Mouse (Mus musculus) large intestine, adult 2 months (tissue): ENCODE data around the gene Hacd3. TPM values are rescaled to one million over a fixed set of nuclear protein-coding genes. Genes with fewer than 3 reads are reported as not detected.
"Not testable (repeated sequence)": the region's sequence is repeated elsewhere in the genome, so short reads cannot be mapped to it uniquely, and the experiment has no call there.

Experiments
- DNase-seq: peaks from one replicate; pipeline ENCODE4 v3.0.0-alpha.2; 2012; ENCODE audit warnings: low read depth, low spot score
- WGBS: fragments of 180-500 bp; shearing (Covaris S2); methylation state at CpG from one replicate; pipeline ENCODE4 v1.1.7; 2018; 5-methylcytosine and 5-hydroxymethylcytosine counted together
- polyA plus RNA-seq: library from polyadenylated mRNA; depleted of rRNA; stranded (reverse); fragments of >200 nt; gene quantifications from 2 replicates; pipeline ENCODE4 v1.2.3, GENCODE M21; 2012; rRNA removed

The Hacd3 gene
- 28.1 and 32.4 TPM in 2 replicates for polyA plus RNA-seq

- under 1% methylated on average over 81 of the region's 81 CpGs for WGBS
- no peak for DNase-seq
Observed at GRCm38 (mm10) chr9:65020991-65021886, at the start of gene Hacd3. Gene Hacd3 (minus strand): TSS chr9:65021693.

GRCm38 (mm10) chr9:65070587-65070986 lies 49.1 kb upstream of the Hacd3 start:
- no peak for DNase-seq
- WGBS, result 92% methylated on average over 3 of the region's 3 CpGs

DNA sequence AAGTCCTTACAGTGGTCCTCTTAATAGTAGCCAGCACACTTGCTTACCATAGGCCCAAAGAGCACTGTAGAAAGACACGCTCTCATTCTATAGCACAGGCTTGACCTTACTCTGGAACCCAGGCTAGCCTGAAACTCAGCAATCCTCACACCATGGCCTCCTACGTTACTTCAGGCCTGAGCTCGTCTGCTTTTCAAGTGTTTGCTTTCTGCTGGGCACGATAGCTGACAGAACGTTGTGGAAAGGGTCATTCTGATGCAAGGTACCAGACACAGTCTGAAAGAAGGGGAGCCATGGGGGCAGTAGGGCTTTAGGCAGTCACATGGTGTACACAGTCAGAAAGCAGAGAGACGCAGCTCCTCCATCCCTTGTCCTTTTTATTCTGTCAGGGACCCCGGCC lies 42.8 kb upstream of the Hacd3 start:
- DNase-seq, result no peak
- WGBS, result 90% methylated on average over 7 of the region's 7 CpGs

DNA sequence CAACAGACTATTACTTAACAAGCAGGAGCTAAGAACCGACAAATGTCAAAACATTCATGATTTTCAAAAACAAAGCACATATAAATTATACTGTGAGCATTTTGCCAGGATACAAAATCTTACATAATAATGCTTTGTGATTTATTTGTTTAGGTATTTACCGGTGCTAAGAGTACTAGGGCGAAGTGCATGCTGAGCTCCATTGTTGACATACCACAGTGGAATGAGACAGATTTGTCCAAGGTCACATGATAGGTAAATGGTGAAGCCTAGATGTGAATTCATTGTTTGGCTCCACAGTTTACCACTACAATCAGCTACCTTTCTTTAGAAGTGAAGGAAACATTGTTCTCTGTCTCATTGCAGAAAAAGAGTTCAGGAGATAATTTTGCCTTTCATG lies 29.5 kb upstream of the Hacd3 start:
- 76% methylated on average over 3 of the region's 3 CpGs for WGBS
- DNase-seq, result no peak

DNA sequence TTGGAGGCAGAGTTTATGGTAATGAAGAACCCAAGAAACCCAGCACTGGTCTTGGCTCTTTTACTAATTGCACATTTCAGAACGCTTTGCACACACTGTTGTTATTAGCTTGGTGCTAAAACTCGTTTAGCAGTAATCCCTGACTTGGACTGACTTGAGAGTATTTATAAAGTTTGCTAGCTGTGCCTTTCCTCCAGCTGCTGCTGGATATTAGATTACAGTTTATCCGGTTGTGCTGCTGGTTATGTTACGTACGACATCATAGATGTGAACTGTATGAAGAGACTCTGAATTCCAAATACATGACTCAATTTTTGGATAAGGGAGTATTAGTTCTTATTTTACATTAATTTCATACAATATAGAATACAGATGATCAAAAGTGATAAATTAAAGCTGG lies 27.9 kb upstream of the Hacd3 start:
- no peak for DNase-seq
- WGBS, result 85% methylated on average over 5 of the region's 5 CpGs

- WGBS, result 89% methylated on average over 1 of the region's 1 CpGs
- no peak for DNase-seq
Observed at GRCm38 (mm10) chr9:65046993-65047392, 25.5 kb upstream of the Hacd3 start.

GRCm38 (mm10) chr9:65041430-65041829 lies 19.9 kb upstream of the Hacd3 start:
- 98% methylated on average over 5 of the region's 5 CpGs for WGBS
- DNase-seq, result no peak

GRCm38 (mm10) chr9:65036861-65037260 lies 15.4 kb upstream of the Hacd3 start:
- DNase-seq, result no peak
- 86% methylated on average over 8 of the region's 8 CpGs for WGBS

GRCm38 (mm10) chr9:65036456-65036855 lies 15.0 kb upstream of the Hacd3 start:
- DNase-seq, result no peak
- WGBS, result 90% methylated on average over 1 of the region's 1 CpGs

DNA sequence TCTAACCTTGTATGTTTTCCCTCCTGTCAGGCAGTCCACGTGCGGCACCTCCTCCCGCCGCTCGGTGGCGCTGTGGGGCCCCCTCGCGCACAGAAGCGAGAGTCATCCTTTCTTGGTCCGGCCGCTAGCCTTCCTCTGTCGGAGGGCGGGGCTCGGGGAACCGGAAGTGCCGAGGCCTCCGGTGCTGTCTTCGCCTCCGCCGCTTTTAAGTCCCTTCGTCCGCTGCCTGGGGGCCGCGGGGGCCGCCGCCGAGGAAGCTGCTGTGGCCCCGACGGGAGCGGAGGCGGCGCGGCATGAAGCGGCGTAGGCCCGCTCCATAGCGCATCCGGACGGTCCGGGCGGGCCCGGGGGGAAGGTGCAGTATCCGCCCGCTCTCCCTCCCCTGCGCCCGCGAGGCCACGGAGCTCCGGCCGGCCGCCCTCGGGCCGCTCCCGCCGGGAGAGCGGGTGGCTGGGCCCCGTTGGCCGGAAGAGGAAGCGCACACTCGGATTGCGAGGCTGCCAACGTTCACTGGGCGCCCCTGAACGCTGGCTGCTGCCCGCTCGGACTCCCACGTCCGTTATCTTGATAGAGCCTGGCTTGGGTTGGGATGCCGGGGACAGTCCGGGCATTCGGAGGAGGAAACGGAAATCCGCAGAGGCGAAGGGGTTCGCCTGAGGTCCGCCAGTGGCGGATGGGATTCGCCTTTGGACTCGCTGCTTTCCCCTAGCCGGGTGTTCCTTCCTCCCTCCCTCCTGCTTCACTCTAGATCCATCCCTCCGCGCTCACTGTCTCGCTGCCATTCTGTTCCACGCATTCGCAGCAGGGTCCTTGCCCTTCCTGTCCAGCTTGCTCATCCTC lies 11.0 kb upstream of the Hacd3 start, which contains the start of gene Dpp8:
Gene Dpp8, plus strand, starts transcription at position 146 of the 840 bp plus-strand sequence.
- DNase-seq, result peak; percentile 83
- WGBS, result under 1% methylated on average over 83 of the region's 85 CpGs

DNA sequence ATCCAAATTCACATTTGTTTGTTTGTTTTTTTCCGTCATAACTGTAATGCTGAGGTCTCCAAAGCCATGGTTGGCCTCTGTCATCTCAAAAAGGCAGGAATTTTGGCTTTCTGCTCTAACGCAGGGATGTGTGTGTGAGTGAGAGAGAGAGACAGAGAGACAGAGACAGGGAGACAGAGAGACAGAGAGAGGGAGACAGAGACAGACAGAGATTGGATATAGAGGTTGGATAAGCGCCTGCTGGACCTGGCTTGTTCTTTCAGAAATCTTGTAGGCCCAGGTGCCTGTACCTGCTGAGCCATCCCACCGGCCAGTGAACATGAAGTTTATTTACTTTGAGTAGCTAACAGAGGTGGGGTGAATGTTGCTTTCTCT lies 10.4 kb upstream of the Hacd3 start:
- 27% methylated on average over 4 of the region's 4 CpGs for WGBS
- no peak for DNase-seq

DNA sequence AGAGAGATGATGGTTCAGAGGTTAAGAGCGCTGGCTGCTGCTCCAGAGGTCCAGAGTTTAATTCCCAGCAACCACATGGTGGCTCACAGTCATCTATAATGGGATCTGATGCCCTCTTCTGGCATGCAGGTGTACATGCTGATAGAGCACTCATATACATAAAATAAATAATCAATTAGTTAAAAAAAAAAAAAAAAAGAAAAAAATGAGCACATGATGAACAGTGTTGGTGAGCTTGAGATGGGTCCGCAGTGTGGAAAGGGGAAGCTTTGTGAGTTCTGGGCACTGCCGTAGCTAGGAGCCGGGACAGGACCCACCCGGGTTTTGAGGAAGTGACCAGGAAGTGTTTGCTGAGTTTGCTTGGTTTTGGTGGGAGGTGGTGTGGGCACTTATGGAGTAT lies 9.9 kb upstream of the Hacd3 start:
- 47% methylated on average over 5 of the region's 5 CpGs for WGBS
- DNase-seq, result not testable (repeated sequence)

- WGBS, result 90% methylated on average over 5 of the region's 5 CpGs
Observed at GRCm38 (mm10) chr9:65028313-65028712, 6.8 kb upstream of the Hacd3 start.

GRCm38 (mm10) chr9:65027241-65027640 lies 5.7 kb upstream of the Hacd3 start:
- DNase-seq, result no peak
- 86% methylated on average over 7 of the region's 7 CpGs for WGBS

More at GRCm38 (mm10) chr9:65028313-65028712, 6.8 kb upstream of the Hacd3 start:
- DNase-seq, result no peak

DNA sequence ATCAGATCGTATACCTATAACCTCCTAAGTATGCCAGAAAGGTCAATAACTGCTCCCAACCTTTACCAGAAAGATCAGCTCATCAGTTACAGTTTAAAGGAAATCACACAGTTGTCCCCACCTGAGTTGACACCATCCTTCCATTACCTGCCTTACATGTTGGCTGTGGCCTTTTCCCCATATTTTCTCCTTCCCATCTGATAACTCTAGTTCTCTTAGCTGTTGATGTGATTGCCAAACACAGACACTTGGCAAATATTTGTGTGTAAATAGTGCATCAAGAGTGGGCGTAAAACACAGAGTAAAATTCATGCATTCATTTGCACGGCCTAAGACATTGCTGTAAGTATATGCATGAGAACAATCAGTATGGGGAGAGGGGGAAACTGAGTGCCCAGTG lies 2.0 kb upstream of the Hacd3 start:
- no peak for DNase-seq
- 52% methylated on average over 3 of the region's 3 CpGs for WGBS

DNA sequence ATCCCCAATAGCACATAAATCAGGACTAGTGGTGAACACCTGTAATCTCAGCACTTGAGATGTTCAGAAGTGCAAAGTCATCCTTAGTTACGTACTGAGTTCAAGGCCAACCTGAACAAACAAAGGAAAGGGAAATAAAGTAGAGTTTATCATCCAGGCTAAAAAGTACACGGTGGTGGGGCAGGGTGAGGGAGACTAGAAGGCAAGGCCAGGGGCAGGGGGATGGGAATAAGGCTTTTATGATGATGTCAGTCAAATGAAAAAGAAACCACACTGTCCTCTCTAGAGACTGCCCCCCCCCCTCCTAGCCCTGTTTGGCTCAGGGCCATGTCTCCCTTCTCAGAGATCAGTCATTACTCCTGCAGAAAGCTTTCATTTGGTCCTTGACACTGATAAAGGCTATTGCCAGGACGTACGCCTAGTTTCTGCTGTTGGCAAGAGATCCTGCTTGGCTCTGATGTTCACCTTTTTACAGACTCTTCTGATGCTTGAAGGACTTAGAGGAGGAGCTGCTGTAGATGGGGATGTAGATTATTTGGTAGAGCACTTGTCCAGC lies 1.2 kb upstream of the Hacd3 start:
- 22% methylated on average over 4 of the region's 4 CpGs for WGBS
- no peak for DNase-seq

DNA sequence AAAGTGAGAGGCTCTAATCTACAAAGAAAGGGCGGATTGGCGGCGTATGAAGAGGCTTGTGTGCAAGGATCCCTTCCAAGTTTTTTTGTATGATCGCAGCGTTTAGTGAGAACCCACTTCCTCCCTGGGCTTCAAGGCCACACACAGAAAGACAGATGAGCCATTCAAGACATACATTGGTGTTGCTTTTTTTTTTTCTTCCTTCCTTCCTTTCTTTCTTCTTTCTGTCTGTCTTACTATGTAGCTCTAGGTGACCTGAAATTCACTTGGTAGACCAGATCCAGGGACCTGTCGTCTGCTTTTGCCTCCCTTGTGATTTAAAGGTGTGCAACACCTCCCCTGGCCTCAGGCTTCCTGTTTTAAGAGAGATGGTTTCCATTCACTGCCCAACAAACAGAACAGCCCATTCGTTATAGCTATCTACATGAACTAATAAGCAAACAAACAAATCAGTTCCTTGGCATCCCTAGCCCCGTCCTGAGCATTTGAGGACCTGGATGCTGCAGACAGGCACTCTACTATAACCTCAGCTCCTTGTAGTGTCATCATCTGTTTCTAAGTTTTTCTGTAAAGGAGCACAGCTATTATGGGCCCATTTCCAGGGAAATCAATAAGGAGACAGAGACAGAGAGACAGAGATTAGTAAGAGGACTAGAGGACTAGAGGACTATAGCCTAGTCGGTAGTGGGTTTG lies 540 bp upstream of the Hacd3 start:
- 14% methylated on average over 9 of the region's 9 CpGs for WGBS
- no peak for DNase-seq

DNA sequence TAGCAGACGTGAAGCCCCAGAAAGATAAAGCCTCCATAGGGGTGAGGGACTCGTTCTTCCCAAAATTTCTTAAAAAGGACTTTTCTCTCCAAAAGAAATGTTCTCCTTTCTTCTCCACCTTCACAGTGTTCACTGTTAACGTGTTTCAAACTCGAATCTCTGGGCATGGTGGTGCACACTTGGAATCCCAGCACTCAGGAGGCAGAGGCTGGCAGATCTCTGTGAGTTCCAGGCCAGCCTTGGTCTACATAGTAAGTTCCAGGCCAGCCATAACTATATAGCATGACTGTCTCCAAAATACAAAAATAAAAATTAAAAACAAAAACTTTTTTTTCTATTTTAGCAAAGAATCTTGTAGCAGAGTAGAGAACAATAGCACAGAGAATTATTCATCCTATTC lies 1.4 kb downstream of the Hacd3 start:
- no peak for DNase-seq
- WGBS, result 51% methylated on average over 4 of the region's 4 CpGs

DNA sequence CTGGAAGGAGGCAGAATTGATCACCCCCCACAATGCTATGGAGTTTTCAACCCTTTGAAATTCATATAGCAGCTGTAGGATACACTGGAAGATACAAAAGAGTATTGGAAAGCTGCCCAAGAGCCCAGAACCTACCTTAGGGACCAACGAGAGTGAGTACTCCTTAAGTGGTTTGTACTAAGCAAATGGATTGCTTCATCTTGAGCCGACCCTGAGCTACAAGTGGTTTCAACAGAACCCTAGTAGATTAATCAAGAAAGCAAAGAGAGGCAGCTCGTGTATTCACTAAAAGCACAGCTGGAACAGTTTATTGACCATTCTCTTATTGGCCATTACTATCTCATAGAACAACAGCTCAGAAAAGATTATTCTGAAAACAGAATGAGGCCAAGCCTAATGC lies 2.3 kb downstream of the Hacd3 start:
- DNase-seq, result no peak
- WGBS, result 35% methylated on average over 3 of the region's 3 CpGs
